Mouse (Mus musculus): ENCODE measurements around the gene Tm7sf2. TPM values are rescaled to one million over a fixed set of nuclear protein-coding genes. Genes with fewer than 3 reads are reported as not detected.

The Tm7sf2 gene
- polyA plus RNA-seq, 1 experiment from 2014 or later: 41.0 TPM

DNA sequence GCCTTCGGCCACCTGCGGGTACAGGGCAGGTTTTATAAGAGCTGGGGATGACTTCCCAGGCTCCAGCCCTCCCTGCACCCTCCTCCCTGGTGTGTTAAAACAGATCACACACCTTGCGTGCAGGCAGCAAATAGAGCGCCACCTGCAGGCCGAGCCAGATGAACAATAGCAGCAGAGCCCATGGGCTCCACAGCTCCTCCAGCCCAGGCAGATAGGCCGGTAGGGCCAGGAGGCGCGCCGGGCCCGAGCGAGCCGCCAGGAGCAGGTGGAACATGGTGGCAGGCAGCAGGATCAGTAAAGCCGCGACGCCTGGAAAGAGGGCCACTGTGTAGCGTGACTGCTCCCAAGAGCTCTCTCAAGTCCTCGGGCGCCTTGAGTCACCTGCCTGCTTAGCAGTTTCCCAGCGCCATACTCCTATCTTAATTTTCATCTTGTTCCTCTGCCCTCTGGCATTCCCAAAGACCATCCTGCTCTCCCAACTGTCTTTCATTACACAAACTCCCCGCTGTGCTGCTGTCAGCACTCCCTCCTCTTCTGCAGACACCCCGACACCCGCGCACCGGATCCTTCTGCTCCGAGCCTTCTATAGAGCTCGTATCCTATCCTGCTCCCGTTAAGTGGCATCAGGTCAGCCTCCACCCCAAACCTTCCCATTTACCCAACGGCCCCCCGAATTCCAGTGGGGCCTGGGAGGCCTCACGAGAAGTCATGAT lies 1.0 kb downstream of the Tm7sf2 start:
- ATAC-seq (ENCODE audit: low FRiP score, low read depth): peak; percentile 71
- Histone ChIP-seq H3K27ac (replicated peaks) (peak overlapping the region; percentile 88), H3K9me3 (no peaks in the 10 kb centered on the region), H3K4me2 (replicated peaks) (peak overlapping the region; percentile 93), H3K4me1 (peaks cover 31% of the 10 kb centered on the region), H3K4me3 (peak overlapping the region; percentile 56), H3K36me3 (peaks cover 30% of the 10 kb centered on the region), H3K9ac (replicated peaks) (peak overlapping the region; percentile 75), H3K27me3 (no peaks in the 10 kb centered on the region)
- under 1% methylated on average over 30 of the region's 30 CpGs for WGBS

DNA sequence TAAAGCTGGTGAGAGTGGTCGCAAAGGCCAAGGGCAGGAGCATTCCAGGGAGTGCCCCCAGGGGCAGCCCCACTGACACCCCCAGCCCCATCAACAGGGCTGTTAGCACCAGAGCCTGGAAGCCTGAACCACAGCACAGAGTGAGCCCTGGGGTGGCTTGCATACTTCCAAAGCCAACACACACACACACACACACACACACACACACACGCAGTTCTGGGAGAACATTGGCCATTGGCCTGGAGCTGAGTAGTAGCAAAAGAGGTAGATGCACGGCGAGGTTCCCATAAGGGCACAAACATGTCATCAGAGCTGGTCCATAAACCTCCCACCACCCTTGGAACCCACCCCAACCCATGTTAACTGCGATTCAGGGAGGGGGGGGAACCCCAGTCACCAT lies 1.6 kb downstream of the Tm7sf2 start:
- Histone ChIP-seq H3K4me2 (replicated peaks) (peak overlapping the region; percentile 93), H3K4me1 (peaks cover 37% of the 10 kb centered on the region), H3K4me3 (peak overlapping the region; percentile 56), H3K36me3 (peaks cover 29% of the 10 kb centered on the region), H3K9ac (replicated peaks) (peak overlapping the region; percentile 75), H3K27ac (replicated peaks) (peak overlapping the region; percentile 88), H3K27me3 (no peaks in the 10 kb centered on the region), H3K9me3 (no peaks in the 10 kb centered on the region)
- 47% methylated on average over 5 of the region's 5 CpGs for WGBS
- ATAC-seq (ENCODE audit: low FRiP score, low read depth): 0 out of 2 replicates have a peak, but pooled peaks have one; percentile 2

DNA sequence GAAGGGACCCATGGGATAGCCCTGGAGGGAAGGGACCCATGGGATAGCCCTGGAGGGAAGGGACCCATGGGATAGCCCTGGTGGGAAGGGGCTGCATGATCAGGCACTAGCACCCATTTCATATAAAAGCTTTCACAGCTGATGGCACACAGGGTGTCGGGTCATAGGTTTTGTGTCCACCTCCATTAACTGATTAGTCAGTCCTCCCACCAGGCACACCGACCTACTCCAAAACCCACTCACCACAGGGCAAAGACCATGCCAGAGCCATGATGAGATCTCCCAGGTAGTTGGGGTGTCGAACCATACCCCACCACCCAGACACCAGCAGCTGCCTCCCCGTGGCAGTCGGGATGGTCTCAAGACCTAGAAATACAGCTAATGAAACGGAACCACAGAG lies 5.1 kb downstream of the Tm7sf2 start:
- Histone ChIP-seq H3K27me3 (no peaks in the 10 kb centered on the region), H3K4me3 (peak overlapping the region; percentile 69; the same call in 1 of the 2 replicates), H3K4me1 (peaks cover 47% of the 10 kb centered on the region), H3K9me3 (no peaks in the 10 kb centered on the region), H3K27ac (replicated peaks) (no peak overlapping the region), H3K36me3 (peaks cover 13% of the 10 kb centered on the region), H3K9ac (replicated peaks) (no peak overlapping the region), H3K4me2 (replicated peaks) (0 out of 2 replicates have a peak overlapping the region, but pooled peaks have one; percentile 99)
- no peak for ATAC-seq (ENCODE audit: low FRiP score, low read depth)
- WGBS: 87% methylated on average over 6 of the region's 6 CpGs

DNA sequence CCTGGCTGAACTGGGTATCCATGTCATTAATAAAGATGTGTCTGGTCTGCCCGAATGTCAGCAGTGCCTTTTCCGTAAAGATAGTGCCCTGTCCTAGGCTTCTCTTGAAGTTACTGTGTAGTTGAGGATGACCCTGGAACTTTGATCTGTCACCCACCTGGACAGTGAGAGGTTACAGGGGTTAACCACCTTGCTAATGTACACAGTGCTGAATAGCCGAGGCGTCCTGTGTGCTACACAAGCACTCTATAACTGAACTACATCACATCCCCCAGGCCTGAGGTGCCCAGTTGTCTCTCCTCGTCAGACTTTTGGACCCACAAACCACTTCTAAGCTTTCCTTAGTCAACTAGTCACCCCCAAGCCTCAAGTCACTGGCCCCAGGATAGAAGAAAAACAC lies 5.8 kb downstream of the Tm7sf2 start:
- Histone ChIP-seq H3K27ac (replicated peaks) (no peak overlapping the region), H3K9ac (replicated peaks) (peak overlapping the region; percentile 86; the same call in 1 of the 2 replicates)
- WGBS: 70% methylated on average over 5 of the region's 5 CpGs

DNA sequence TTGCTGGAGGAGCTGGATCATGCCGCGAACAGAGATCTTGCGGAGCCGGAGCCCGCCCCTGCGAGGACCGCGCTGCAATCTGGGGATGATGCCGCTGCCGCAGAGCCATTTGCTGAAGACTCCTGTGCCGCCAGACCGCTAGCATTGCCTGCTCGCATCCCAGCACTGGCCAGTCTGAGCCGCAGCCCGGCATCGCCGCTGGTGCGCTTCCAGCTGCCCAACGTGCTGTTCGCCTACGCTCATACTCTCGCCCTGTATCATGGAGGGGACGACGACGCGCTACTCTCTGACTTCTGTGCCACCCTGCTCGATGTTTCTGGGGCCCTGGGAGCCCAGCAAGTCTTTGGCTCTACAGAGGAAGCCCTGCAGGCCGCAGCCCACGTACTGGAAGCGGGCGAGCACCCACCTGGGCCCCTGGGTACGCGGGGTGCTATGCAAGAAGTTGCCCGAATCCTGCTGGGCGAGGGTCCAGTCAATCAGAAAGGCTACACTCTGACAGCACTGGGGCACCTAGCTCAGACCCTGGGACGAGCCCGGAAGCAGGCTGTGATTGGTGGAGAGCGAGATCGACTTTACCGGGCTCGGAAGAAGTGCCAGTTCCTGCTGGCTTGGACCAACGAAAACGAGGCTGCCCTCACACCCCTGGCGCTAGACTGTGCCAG lies 6.4 kb downstream of the Tm7sf2 start:
- Histone ChIP-seq H3K4me1 (peaks cover 43% of the 10 kb centered on the region), H3K9ac (replicated peaks) (peak overlapping the region; percentile 86), H3K27me3 (no peaks in the 10 kb centered on the region), H3K9me3 (no peaks in the 10 kb centered on the region), H3K36me3 (peaks cover 13% of the 10 kb centered on the region), H3K27ac (replicated peaks) (peak overlapping the region; percentile 94), H3K4me3 (peak overlapping the region; percentile 69), H3K4me2 (replicated peaks) (peak overlapping the region; percentile 99)
- WGBS: 3% methylated on average over 44 of the region's 44 CpGs
- 0 out of 2 replicates have a peak, but pooled peaks have one; percentile 0 for ATAC-seq (ENCODE audit: low FRiP score, low read depth)

More for the DNA sequence above, 5.8 kb downstream of the Tm7sf2 start:
- H3K4me3 ChIP-seq: peak overlapping the region; percentile 69
- H3K9me3 ChIP-seq: no peaks in the 10 kb centered on the region
- peaks cover 43% of the 10 kb centered on the region for H3K4me1 ChIP-seq
- no peaks in the 10 kb centered on the region for H3K27me3 ChIP-seq
- ATAC-seq (ENCODE audit: low FRiP score, low read depth): no peak
- peak overlapping the region; percentile 99 for H3K4me2 ChIP-seq (replicated peaks)
- H3K36me3 ChIP-seq: peaks cover 13% of the 10 kb centered on the region

DNA sequence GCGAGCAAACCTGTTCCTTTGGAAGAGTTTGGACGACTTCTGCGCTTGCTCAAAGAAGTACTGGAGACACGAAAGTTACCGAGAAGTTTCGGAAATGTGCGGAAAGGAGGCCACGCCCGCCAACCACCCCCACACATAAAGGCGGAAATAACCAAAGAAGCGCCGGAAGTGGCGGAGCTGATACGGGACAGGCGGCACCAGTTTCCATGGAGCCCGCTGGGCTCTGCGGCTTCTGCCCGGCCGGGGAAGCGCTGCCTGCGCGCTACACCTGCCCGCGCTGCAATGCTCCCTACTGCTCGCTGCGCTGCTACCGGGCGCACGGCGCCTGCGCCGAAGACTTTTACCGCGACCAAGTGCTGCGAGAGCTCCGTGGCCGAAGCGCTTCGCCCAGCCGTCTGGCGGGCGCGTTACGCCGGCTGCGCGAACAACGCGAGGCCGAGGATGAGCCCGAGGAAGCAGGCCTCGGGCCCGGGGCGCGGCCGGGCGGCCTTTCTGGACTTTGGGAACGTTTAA lies 7.1 kb downstream of the Tm7sf2 start, which contains the start of gene Znhit2:
Gene Znhit2 (plus strand): TSS at position 172 of the 513 bp plus-strand sequence.
- H3K4me2 ChIP-seq (replicated peaks): peak within 1 kb of the TSS; percentile 99
- H3K9ac ChIP-seq (replicated peaks): peak within 1 kb of the TSS; percentile 86
- H3K27me3 ChIP-seq: no peaks in the 10 kb centered on the region
- under 1% methylated on average over 58 of the region's 58 CpGs for WGBS
- peak; percentile 53 for ATAC-seq (ENCODE audit: low FRiP score, low read depth)
- H3K9me3 ChIP-seq: no peaks in the 10 kb centered on the region
- peak within 1 kb of the TSS; percentile 94 for H3K27ac ChIP-seq (replicated peaks)
- peaks cover 43% of the 10 kb centered on the region for H3K4me1 ChIP-seq
- peak within 1 kb of the TSS; percentile 69 for H3K4me3 ChIP-seq
- peaks cover 13% of the 10 kb centered on the region for H3K36me3 ChIP-seq

DNA sequence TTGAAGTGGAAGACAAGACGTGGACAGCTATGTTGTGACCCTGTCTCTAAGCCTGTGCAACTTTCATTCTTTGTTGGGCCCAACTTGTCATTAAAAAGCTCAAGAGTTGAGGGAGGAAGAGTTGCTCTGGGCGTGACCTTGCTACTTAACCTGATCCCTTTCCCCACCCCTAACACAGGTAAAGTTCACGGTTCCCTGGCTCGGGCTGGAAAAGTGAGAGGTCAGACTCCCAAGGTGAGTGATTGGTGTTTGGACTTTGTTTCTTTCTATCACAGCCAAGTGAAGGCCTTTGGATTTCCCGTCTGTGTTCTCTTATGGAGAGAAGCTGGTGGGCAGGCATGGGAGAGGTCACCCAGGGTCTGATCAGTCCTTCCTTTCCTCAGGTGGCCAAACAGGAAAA lies 9.2 kb downstream of the Tm7sf2 start:
- H3K9ac ChIP-seq (replicated peaks): peak overlapping the region; percentile 86; the same call in 1 of the 2 replicates

DNA sequence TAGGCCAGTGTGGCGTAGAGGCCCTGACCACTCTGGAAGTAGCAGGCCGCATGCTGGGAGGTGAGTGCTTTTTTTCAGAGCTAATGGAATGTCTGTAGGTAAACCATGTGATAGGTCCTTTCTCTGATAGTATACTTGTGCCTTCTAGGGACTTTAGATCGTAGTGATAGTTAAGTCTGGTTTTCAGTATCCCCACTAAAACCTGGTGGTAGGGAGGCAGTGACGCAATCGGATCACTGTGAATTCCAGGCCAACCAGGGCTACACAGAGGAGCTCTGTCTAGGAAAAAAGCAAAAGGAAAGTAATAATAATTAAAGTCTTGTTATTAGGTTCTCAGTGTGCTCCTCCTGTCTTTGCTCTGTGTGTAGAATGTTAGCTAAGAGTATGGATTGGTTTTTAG lies 9.7 kb downstream of the Tm7sf2 start:
- peak overlapping the region; percentile 70; the same call in 1 of the 2 replicates for H3K27ac ChIP-seq (replicated peaks)
- ATAC-seq (ENCODE audit: low FRiP score, low read depth): no peak
- 34% methylated on average over 5 of the region's 5 CpGs for WGBS

More for the DNA sequence above, 9.2 kb downstream of the Tm7sf2 start:
- 87% methylated on average over 5 of the region's 5 CpGs for WGBS
- peak overlapping the region; percentile 82 for H3K4me2 ChIP-seq (replicated peaks)
- H3K9me3 ChIP-seq: no peaks in the 10 kb centered on the region
- H3K4me3 ChIP-seq: peak overlapping the region; percentile 84
- peaks cover 31% of the 10 kb centered on the region for H3K36me3 ChIP-seq
- ATAC-seq (ENCODE audit: low FRiP score, low read depth): no peak
- H3K27ac ChIP-seq (replicated peaks): no peak overlapping the region
- peaks cover 42% of the 10 kb centered on the region for H3K4me1 ChIP-seq
- no peaks in the 10 kb centered on the region for H3K27me3 ChIP-seq

DNA sequence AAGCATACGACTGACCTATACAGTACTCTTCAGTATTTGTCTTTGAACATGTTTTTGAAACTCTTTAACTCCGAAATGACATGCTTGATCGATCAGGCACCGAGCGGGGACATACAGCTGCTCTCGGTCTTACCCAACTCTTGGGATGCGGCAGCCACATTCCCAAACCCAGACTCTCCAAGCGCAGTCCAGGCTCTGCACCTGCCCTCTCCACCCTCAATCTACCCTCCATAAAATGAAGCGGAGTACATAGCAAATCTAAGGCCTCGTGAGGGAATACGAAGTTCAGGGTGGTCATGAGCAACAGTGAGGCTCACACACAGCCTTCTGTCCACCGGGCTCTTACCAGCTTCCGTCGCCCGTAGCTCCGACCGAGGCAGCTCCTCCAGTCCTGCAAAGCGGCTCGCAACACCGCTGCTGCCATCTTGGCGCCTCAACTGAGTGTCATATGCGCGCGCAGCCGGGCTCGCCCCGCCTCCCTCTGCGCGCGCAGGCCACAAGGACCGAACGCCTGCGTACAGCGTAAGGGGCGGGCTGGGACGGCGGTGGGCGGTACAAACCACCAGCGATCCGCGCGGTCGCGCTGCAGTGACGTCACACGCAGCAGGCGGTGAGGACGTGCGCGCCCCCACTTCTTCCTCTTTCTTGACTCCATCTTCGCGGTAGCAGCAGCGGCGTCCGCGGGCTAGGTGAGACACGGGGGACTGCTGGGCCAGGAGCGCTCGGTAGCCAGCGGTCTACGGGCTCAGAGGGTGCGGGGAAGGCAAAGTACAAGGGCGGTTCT lies 10.7 kb downstream of the Tm7sf2 start, which contains the start of the genes Mrpl49 and Fau:
Gene Mrpl49 (minus strand): TSS at position 473 of the 784 bp plus-strand sequence.
Gene Fau (plus strand): TSS at position 532 of the 784 bp plus-strand sequence.
- peak within 1 kb of the TSS; percentile 70 for H3K27ac ChIP-seq (replicated peaks)
- peak within 1 kb of the TSS; percentile 82 for H3K4me2 ChIP-seq (replicated peaks)
- peak within 1 kb of the TSS; percentile 86 for H3K9ac ChIP-seq (replicated peaks)
- H3K9me3 ChIP-seq: no peaks in the 10 kb centered on the region
- WGBS: under 1% methylated on average over 62 of the region's 63 CpGs
- peaks cover 46% of the 10 kb centered on the region for H3K36me3 ChIP-seq
- peaks cover 35% of the 10 kb centered on the region for H3K4me1 ChIP-seq
- ATAC-seq (ENCODE audit: low FRiP score, low read depth): peak; percentile 87
- no peaks in the 10 kb centered on the region for H3K27me3 ChIP-seq
- peak within 1 kb of the TSS; percentile 84 for H3K4me3 ChIP-seq

More for the DNA sequence above, 9.7 kb downstream of the Tm7sf2 start:
- peaks cover 36% of the 10 kb centered on the region for H3K36me3 ChIP-seq
- H3K9ac ChIP-seq (replicated peaks): peak overlapping the region; percentile 86
- peak overlapping the region; percentile 84 for H3K4me3 ChIP-seq
- peak overlapping the region; percentile 82 for H3K4me2 ChIP-seq (replicated peaks)
- no peaks in the 10 kb centered on the region for H3K27me3 ChIP-seq
- H3K9me3 ChIP-seq: no peaks in the 10 kb centered on the region
- peaks cover 40% of the 10 kb centered on the region for H3K4me1 ChIP-seq

DNA sequence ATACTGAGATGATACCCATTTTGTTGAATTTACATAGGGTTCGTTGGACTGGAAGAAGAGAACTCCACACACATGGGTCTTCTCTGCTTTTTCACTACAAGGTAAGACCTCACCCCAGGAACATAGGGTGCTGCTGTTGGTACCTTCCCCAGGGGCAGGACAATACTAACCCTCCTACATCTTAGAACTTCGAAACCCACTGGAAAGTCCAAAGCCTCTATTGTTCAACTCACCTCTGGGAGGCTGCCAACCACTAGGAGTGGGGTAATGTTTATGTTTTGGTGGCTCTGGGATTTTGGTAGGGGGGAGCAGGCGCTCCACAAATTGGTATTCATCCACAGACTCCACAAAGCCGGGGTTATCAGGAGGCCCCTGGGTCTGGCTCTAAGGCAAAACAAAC lies 11.5 kb downstream of the Tm7sf2 start:
- 59% methylated on average over 4 of the region's 4 CpGs for WGBS
- Histone ChIP-seq H3K27me3 (no peaks in the 10 kb centered on the region), H3K9ac (replicated peaks) (peak overlapping the region; percentile 78), H3K27ac (replicated peaks) (no peak overlapping the region), H3K9me3 (no peaks in the 10 kb centered on the region), H3K4me3 (peak overlapping the region; percentile 84), H3K4me1 (peaks cover 27% of the 10 kb centered on the region), H3K36me3 (peaks cover 54% of the 10 kb centered on the region), H3K4me2 (replicated peaks) (peak overlapping the region; percentile 82)
- ATAC-seq (ENCODE audit: low FRiP score, low read depth): no peak

DNA sequence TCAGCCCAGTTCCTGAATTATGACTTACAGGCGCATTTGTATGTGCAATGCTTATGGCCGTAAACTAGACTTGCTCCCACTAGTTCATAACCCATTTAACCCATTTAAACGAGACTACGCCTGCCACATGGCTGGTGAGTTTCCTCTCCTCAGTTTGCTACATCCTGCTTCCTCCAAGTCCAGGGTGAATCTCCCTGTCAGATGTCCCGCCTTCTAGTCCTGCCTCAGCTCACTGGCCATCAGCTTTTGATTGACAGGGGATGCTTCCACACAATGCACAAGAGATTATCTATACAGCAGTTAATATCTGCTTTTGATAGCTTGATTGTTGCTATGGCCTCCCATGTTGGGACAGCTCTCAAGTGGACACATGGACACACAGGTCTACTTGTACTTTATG lies 13.9 kb downstream of the Tm7sf2 start:
- Histone ChIP-seq H3K4me1 (peaks cover 20% of the 10 kb centered on the region), H3K9me3 (no peaks in the 10 kb centered on the region), H3K27ac (replicated peaks) (no peak overlapping the region), H3K36me3 (peaks cover 72% of the 10 kb centered on the region), H3K27me3 (no peaks in the 10 kb centered on the region), H3K4me3 (no peak overlapping the region), H3K4me2 (replicated peaks) (no peak overlapping the region), H3K9ac (replicated peaks) (no peak overlapping the region)
- 93% methylated on average over 5 of the region's 5 CpGs for WGBS
- ATAC-seq (ENCODE audit: low FRiP score, low read depth): no peak
